Mouse (Mus musculus) neural tube, embryonic 14.5 days (tissue): ENCODE results near the gene Gm42791. TPM values are rescaled to one million over a fixed set of nuclear protein-coding genes. Genes with fewer than 3 reads are reported as not detected.

Source experiments
- ATAC-seq: fragments of 200-750 bp; cut with Nextera tagmentation; 2 replicates; pipeline ENCODE4 v1.8.0; 2017; ENCODE audit warnings: low read depth, mild to moderate bottlenecking, moderate TSS enrichment, moderate library complexity
- H3K27ac ChIP-seq: fragments of 300-500 bp; sonication (generic); 2 replicates; pipeline ENCODE4 v1.5.1; 2014; ENCODE audit warnings: low read depth, mild to moderate bottlenecking, control low read depth, low read length, moderate library complexity, mixed read lengths
- H3K27me3 ChIP-seq: fragments of 300-500 bp; sonication (generic); 2 replicates; pipeline ENCODE4 v1.6.1; 2014; ENCODE audit warnings: low read length; ENCODE audit not compliant: control insufficient read depth, insufficient read depth
- H3K36me3 ChIP-seq: fragments of 300-500 bp; sonication (generic); 2 replicates; pipeline ENCODE4 v1.6.1; 2014; ENCODE audit warnings: low read length, mixed read lengths; ENCODE audit not compliant: control insufficient read depth, insufficient read depth
- H3K4me1 ChIP-seq: fragments of 300-500 bp; sonication (generic); 2 replicates; pipeline ENCODE4 v1.6.1; 2014; ENCODE audit warnings: low read length; ENCODE audit not compliant: control insufficient read depth, insufficient read depth
- H3K4me2 ChIP-seq: fragments of 300-500 bp; sonication (generic); 2 replicates; pipeline ENCODE4 v1.6.1; 2014; ENCODE audit warnings: mild to moderate bottlenecking, low read depth, low read length, control low read depth
- H3K4me3 ChIP-seq: fragments of 300-500 bp; sonication (generic); 2 replicates; pipeline ENCODE4 v1.5.1; 2014; ENCODE audit warnings: low read depth, low read length, control low read depth, mixed read lengths
- H3K9ac ChIP-seq: fragments of 300-500 bp; sonication (generic); replicated peaks from 2 replicates; pipeline ENCODE4 v1.6.1; 2014; ENCODE audit warnings: low read depth, mild to moderate bottlenecking, control low read depth, low read length, mixed read lengths
- H3K9me3 ChIP-seq: fragments of 300-500 bp; sonication (generic); 2 replicates; pipeline ENCODE4 v1.6.1; 2016; ENCODE audit warnings: low read length; ENCODE audit not compliant: control insufficient read depth
- WGBS: fragments of 180-500 bp; shearing (Covaris S2); extraction: QIAGEN DNeasy Blood & Tissue Kit; methylation state at CpG from one replicate; pipeline ENCODE4 v1.1.7; 2014; 5-methylcytosine and 5-hydroxymethylcytosine counted together
- polyA plus RNA-seq: library from polyadenylated mRNA; unstranded; fragments of >200 nt; fragmentation: Nextera tagmentation; extraction: Ambion mirVana; gene quantifications from 2 replicates; pipeline ENCODE4 v1.2.1, GENCODE M21; 2014

Gm42791 gene
- polyA plus RNA-seq, 1 experiment from 2014 or later: not detected

GRCm38 (mm10) chr5:148955575-148955974 lies 39.4 kb downstream of the Gm42791 start:
- H3K9ac ChIP-seq: no peak overlapping the region
- ATAC-seq: no peak
- H3K27me3 ChIP-seq: no peaks in the 10 kb centered on the region
- H3K27ac ChIP-seq: no peak overlapping the region
- H3K4me2 ChIP-seq: no peak overlapping the region
- 95% methylated on average over 6 of the region's 6 CpGs for WGBS
- 0 out of 2 replicates have a peak, but pooled peaks cover 6% of the 10 kb centered on the region for H3K4me1 ChIP-seq
- no peak overlapping the region for H3K4me3 ChIP-seq
- no peaks in the 10 kb centered on the region for H3K36me3 ChIP-seq
- H3K9me3 ChIP-seq: no peaks in the 10 kb centered on the region

GRCm38 (mm10) chr5:148954314-148955060 lies 40.5 kb downstream of the Gm42791 start:
- Histone ChIP-seq H3K27me3 (no peaks in the 10 kb centered on the region), H3K4me2 (no peak overlapping the region), H3K9me3 (no peaks in the 10 kb centered on the region), H3K4me3 (no peak overlapping the region), H3K9ac (no peak overlapping the region), H3K4me1 (0 out of 2 replicates have a peak, but pooled peaks cover 5% of the 10 kb centered on the region), H3K36me3 (no peaks in the 10 kb centered on the region), H3K27ac (no peak overlapping the region)
- 68% methylated on average over 22 of the region's 22 CpGs for WGBS
- no peak for ATAC-seq

- no peak overlapping the region for H3K9ac ChIP-seq
- 81% methylated on average over 5 of the region's 5 CpGs for WGBS
- ATAC-seq: no peak
Measured at GRCm38 (mm10) chr5:148953098-148953497, 41.8 kb downstream of the Gm42791 start.

GRCm38 (mm10) chr5:148952419-148952818 lies 42.5 kb downstream of the Gm42791 start:
- no peak overlapping the region for H3K27ac ChIP-seq
- H3K9me3 ChIP-seq: no peaks in the 10 kb centered on the region
- H3K4me2 ChIP-seq: no peak overlapping the region
- H3K4me3 ChIP-seq: no peak overlapping the region
- no peak overlapping the region for H3K9ac ChIP-seq
- WGBS: 46% methylated on average over 6 of the region's 6 CpGs
- no peaks in the 10 kb centered on the region for H3K4me1 ChIP-seq
- H3K27me3 ChIP-seq: no peaks in the 10 kb centered on the region
- ATAC-seq: no peak
- H3K36me3 ChIP-seq: no peaks in the 10 kb centered on the region

More at GRCm38 (mm10) chr5:148953098-148953497, 41.8 kb downstream of the Gm42791 start:
- Histone ChIP-seq H3K27ac (no peak overlapping the region), H3K4me1 (no peaks in the 10 kb centered on the region), H3K27me3 (no peaks in the 10 kb centered on the region), H3K4me2 (no peak overlapping the region), H3K36me3 (no peaks in the 10 kb centered on the region), H3K9me3 (no peaks in the 10 kb centered on the region), H3K4me3 (no peak overlapping the region)

GRCm38 (mm10) chr5:148951360-148951759 lies 43.6 kb downstream of the Gm42791 start:
- no peak overlapping the region for H3K9ac ChIP-seq
- H3K4me2 ChIP-seq: no peak overlapping the region
- ATAC-seq: no peak
- no peak overlapping the region for H3K27ac ChIP-seq
- no peaks in the 10 kb centered on the region for H3K27me3 ChIP-seq
- no peak overlapping the region for H3K4me3 ChIP-seq
- WGBS: 93% methylated on average over 5 of the region's 5 CpGs
- no peaks in the 10 kb centered on the region for H3K9me3 ChIP-seq
- H3K4me1 ChIP-seq: no peaks in the 10 kb centered on the region
- no peaks in the 10 kb centered on the region for H3K36me3 ChIP-seq

- Histone ChIP-seq H3K9ac (no peak overlapping the region), H3K4me3 (no peak overlapping the region), H3K36me3 (no peaks in the 10 kb centered on the region), H3K4me2 (no peak overlapping the region), H3K27ac (no peak overlapping the region), H3K9me3 (no peaks in the 10 kb centered on the region), H3K4me1 (no peaks in the 10 kb centered on the region), H3K27me3 (no peaks in the 10 kb centered on the region)
- ATAC-seq: no peak
- WGBS: 45% methylated on average over 15 of the region's 15 CpGs
Measured at GRCm38 (mm10) chr5:148950064-148950463, 44.9 kb downstream of the Gm42791 start.

GRCm38 (mm10) chr5:148948577-148948976 lies 46.4 kb downstream of the Gm42791 start:
- Histone ChIP-seq H3K9ac (no peak overlapping the region), H3K4me2 (no peak overlapping the region), H3K27me3 (no peaks in the 10 kb centered on the region), H3K4me3 (no peak overlapping the region), H3K4me1 (no peaks in the 10 kb centered on the region), H3K36me3 (no peaks in the 10 kb centered on the region), H3K9me3 (no peaks in the 10 kb centered on the region), H3K27ac (no peak overlapping the region)
- no peak for ATAC-seq
- 74% methylated on average over 9 of the region's 9 CpGs for WGBS

GRCm38 (mm10) chr5:148947412-148947811 lies 47.5 kb downstream of the Gm42791 start:
- no peaks in the 10 kb centered on the region for H3K4me1 ChIP-seq
- H3K4me2 ChIP-seq: no peak overlapping the region
- no peaks in the 10 kb centered on the region for H3K36me3 ChIP-seq
- no peaks in the 10 kb centered on the region for H3K27me3 ChIP-seq
- H3K9ac ChIP-seq: no peak overlapping the region
- no peak for ATAC-seq
- WGBS: 68% methylated on average over 4 of the region's 4 CpGs
- H3K27ac ChIP-seq: no peak overlapping the region
- H3K4me3 ChIP-seq: no peak overlapping the region
- no peaks in the 10 kb centered on the region for H3K9me3 ChIP-seq

GRCm38 (mm10) chr5:148946787-148947186 lies 48.2 kb downstream of the Gm42791 start:
- H3K27me3 ChIP-seq: no peaks in the 10 kb centered on the region
- no peaks in the 10 kb centered on the region for H3K9me3 ChIP-seq
- WGBS: 78% methylated on average over 5 of the region's 5 CpGs
- no peak overlapping the region for H3K27ac ChIP-seq
- no peak overlapping the region for H3K4me2 ChIP-seq
- no peak for ATAC-seq
- no peaks in the 10 kb centered on the region for H3K36me3 ChIP-seq
- H3K4me1 ChIP-seq: no peaks in the 10 kb centered on the region
- H3K9ac ChIP-seq: no peak overlapping the region
- no peak overlapping the region for H3K4me3 ChIP-seq
